Mouse (Mus musculus) left cerebral cortex, adult 2 months (tissue): ENCODE measurements around the gene Mecom. TPM values are rescaled to one million over a fixed set of nuclear protein-coding genes. Genes with fewer than 3 reads are reported as not detected.
A peak's percentile ranks its signal among the peaks of the same experiment; 100 is the strongest.
"Not testable (repeated sequence)": the region's sequence is repeated elsewhere in the genome, so short reads cannot be mapped to it uniquely, and the experiment has no call there.

ENCODE experiments used
- DNase-seq, 2 experiments: peaks; one replicate each; pipeline ENCODE4 v3.0.0; 2021 to 2022; ENCODE audit warnings: low spot score in 2 of 2, mixed read lengths in 1 of 2; ENCODE audit errors: extremely low spot score in 1 of 2
- H3K27ac ChIP-seq: fragments of 200-600 bp; 2 replicates; pipeline ENCODE4 v1.8.1; 2022
- H3K4me3 ChIP-seq: fragments of 200-600 bp; 2 replicates; pipeline ENCODE4 v1.8.1; 2022
- CTCF ChIP-seq: fragments of 200-600 bp; IDR thresholded peaks from 2 replicates; pipeline ENCODE4 v1.8.1; 2022; ENCODE audit warnings: antibody characterized with exemption, mild to moderate bottlenecking, moderate library complexity
- intact Hi-C: fragments of 180-260 bp; cut with DNase I; formaldehyde crosslinking; loops from one replicate; pipeline ENCODE4 v1.15.1; 2025
- total RNA-seq, 2 experiments: library from RNA; stranded (reverse); gene quantifications; 2 replicates each; pipeline ENCODE4 v1.2.3; 2021

The Mecom gene
- total RNA-seq, 2 experiments from 2014 or later = 2.1 to 4.1 TPM

- Histone ChIP-seq H3K27ac (no peak overlapping the region), H3K4me3 (no peak overlapping the region)
- intact Hi-C loops = no loop called here
- TF ChIP-seq CTCF = no peak
- DNase-seq = no peak
Measured at GRCm38 (mm10) chr3:30548928-30549327, 1.1 kb upstream of the Mecom start.

- TF ChIP-seq CTCF = no peak
- peak in 1 of 2 experiments; percentile 12 for DNase-seq
- no peak overlapping the region for H3K27ac ChIP-seq
- no peak overlapping the region for H3K4me3 ChIP-seq
- intact Hi-C loops = no loop called here
Measured at GRCm38 (mm10) chr3:30546831-30547369, 908 bp downstream of the Mecom start.

- intact Hi-C loops = no loop called here
- no peak overlapping the region for H3K27ac ChIP-seq
- H3K4me3 ChIP-seq = no peak overlapping the region
- no peak for TF ChIP-seq CTCF
- DNase-seq = no peak
Measured at GRCm38 (mm10) chr3:30546366-30546765, 1.4 kb downstream of the Mecom start.

GRCm38 (mm10) chr3:30545246-30545645 lies 2.6 kb downstream of the Mecom start:
- H3K4me3 ChIP-seq = no peak overlapping the region
- H3K27ac ChIP-seq = no peak overlapping the region
- intact Hi-C loops = no loop called here
- TF ChIP-seq CTCF = no peak
- DNase-seq = no peak

GRCm38 (mm10) chr3:30544305-30544704 lies 3.5 kb downstream of the Mecom start:
- H3K4me3 ChIP-seq = no peak overlapping the region
- DNase-seq = no peak
- intact Hi-C loops = no loop called here
- no peak overlapping the region for H3K27ac ChIP-seq
- TF ChIP-seq CTCF = no peak

- intact Hi-C loops = no loop called here
- H3K27ac ChIP-seq = no peak overlapping the region
- DNase-seq = no peak
- TF ChIP-seq CTCF = no peak
- H3K4me3 ChIP-seq = no peak overlapping the region
Measured at GRCm38 (mm10) chr3:30535821-30536220, 12.0 kb downstream of the Mecom start.

- H3K27ac ChIP-seq, H3K4me3 ChIP-seq, intact Hi-C loops, DNase-seq: not testable (repeated sequence)
Measured at GRCm38 (mm10) chr3:30520751-30521150, 27.1 kb downstream of the Mecom start.

- TF ChIP-seq CTCF = no peak
- intact Hi-C loops = loop anchor here (10.0 kb wide), 1 partner anchor 505 kb away; no protein-coding TSS in a partner anchor
- no peak for DNase-seq
- H3K4me3 ChIP-seq = no peak overlapping the region
- no peak overlapping the region for H3K27ac ChIP-seq
Measured at GRCm38 (mm10) chr3:30519425-30519824, 28.4 kb downstream of the Mecom start.

GRCm38 (mm10) chr3:30515795-30516170 lies 32.0 kb downstream of the Mecom start:
- H3K4me3 ChIP-seq = no peak overlapping the region
- DNase-seq = no peak
- H3K27ac ChIP-seq = no peak overlapping the region
- TF ChIP-seq CTCF = no peak
- intact Hi-C loops = loop anchor here (10.0 kb wide), 1 partner anchor 501 kb away; no protein-coding TSS in a partner anchor

- peak in 1 of 2 experiments; percentile 34 for DNase-seq
- Histone ChIP-seq H3K4me3 (peak overlapping the region; percentile 29; the same call in 1 of the 2 replicates), H3K27ac (no peak overlapping the region)
- peak; percentile 46 for TF ChIP-seq CTCF
- intact Hi-C loops = loop anchor here (10.0 kb wide), 1 partner anchor 500 kb away; no protein-coding TSS in a partner anchor
Measured at GRCm38 (mm10) chr3:30514901-30515794, 32.7 kb downstream of the Mecom start.

GRCm38 (mm10) chr3:30514051-30514754 lies 33.6 kb downstream of the Mecom start:
- intact Hi-C loops = loop anchor here (10.0 kb wide), 1 partner anchor 499 kb away; no protein-coding TSS in a partner anchor
- Histone ChIP-seq H3K27ac (no peak overlapping the region), H3K4me3 (peak overlapping the region; percentile 29)
- no peak for TF ChIP-seq CTCF
- DNase-seq = no peak
